Mouse (Mus musculus) liver, embryonic 14.5 days (tissue): Measurements from ENCODE around the gene Calcb. TPM values are rescaled to one million over a fixed set of nuclear protein-coding genes. Genes with fewer than 3 reads are reported as not detected.

ENCODE experiments used
- ATAC-seq: fragments of 200-750 bp; cut with Nextera tagmentation; 2 replicates; pipeline ENCODE4 v1.8.0; 2017; ENCODE audit warnings: moderate number of reproducible peaks, mild to moderate bottlenecking, moderate library complexity; ENCODE audit not compliant: insufficient read depth
- DNase-seq, 3 experiments: peaks; one replicate each; pipeline ENCODE4 v3.0.0-alpha.2; 2012 to 2013; ENCODE audit warnings: low read depth in 3 of 3, low spot score in 3 of 3
- H3K27ac ChIP-seq: fragments of 300-500 bp; sonication (generic); 2 replicates; pipeline ENCODE4 v1.5.1; 2014; ENCODE audit warnings: moderate library complexity, mild to moderate bottlenecking, control low read depth, inconsistent platforms
- H3K27me3 ChIP-seq: fragments of 300-500 bp; sonication (generic); 2 replicates; pipeline ENCODE4 v1.6.1; 2014; ENCODE audit warnings: mild to moderate bottlenecking, low read length, moderate library complexity; ENCODE audit not compliant: control insufficient read depth, insufficient read depth
- H3K36me3 ChIP-seq: fragments of 300-500 bp; sonication (generic); replicated peaks from 2 replicates; pipeline ENCODE4 v1.6.1; 2014; ENCODE audit warnings: low read depth; ENCODE audit not compliant: control insufficient read depth, insufficient read depth
- H3K4me1 ChIP-seq, 2 experiments: fragments of 200-500 bp in 1 of 2; fragments of 300-500 bp in 1 of 2; sonication (generic) in 1 of 2; replicated peaks; 2 replicates each; pipeline ENCODE4 v1.6.1; 2012 to 2014; ENCODE audit warnings: antibody characterized with exemption in 1 of 2, inconsistent platforms in 1 of 2, low read length in 1 of 2; ENCODE audit not compliant: control insufficient read depth in 2 of 2, insufficient read depth in 2 of 2
- H3K4me2 ChIP-seq: fragments of 300-500 bp; sonication (generic); 2 replicates; pipeline ENCODE4 v1.6.1; 2014; ENCODE audit warnings: low read depth, mild to moderate bottlenecking, control low read depth, moderate library complexity
- H3K4me3 ChIP-seq, 2 experiments: fragments of 200-500 bp in 1 of 2; fragments of 300-500 bp in 1 of 2; sonication (generic) in 1 of 2; 2 replicates each; pipeline ENCODE4 v1.5.1; 2012 to 2014; ENCODE audit warnings: low read depth in 2 of 2, low read length in 2 of 2, mild to moderate bottlenecking in 2 of 2, control low read depth in 1 of 2, inconsistent platforms in 1 of 2, moderate library complexity in 1 of 2; ENCODE audit not compliant: insufficient read depth in 1 of 2
- H3K9ac ChIP-seq: fragments of 300-500 bp; sonication (generic); replicated peaks from 2 replicates; pipeline ENCODE4 v1.6.1; 2014; ENCODE audit warnings: mild to moderate bottlenecking, control low read depth, moderate library complexity
- H3K9me3 ChIP-seq: fragments of 300-500 bp; sonication (generic); 2 replicates; pipeline ENCODE4 v1.6.1; 2016; ENCODE audit warnings: low read length, mixed read lengths; ENCODE audit not compliant: control insufficient read depth
- CTCF ChIP-seq: IDR thresholded peaks from 2 replicates; pipeline ENCODE4 v1.5.1; 2016; ENCODE audit warnings: antibody characterized with exemption, low read depth, control low read depth
- EP300 ChIP-seq: IDR thresholded peaks from 2 replicates; pipeline ENCODE4 v1.6.1; 2016; ENCODE audit warnings: antibody characterized with exemption, low read depth
- WGBS: fragments of 180-500 bp; shearing (Covaris S2); extraction: QIAGEN DNeasy Blood & Tissue Kit; methylation state at CpG from one replicate; pipeline ENCODE4 v1.1.7; 2014; ENCODE audit not compliant: insufficient replicate concordance; 5-methylcytosine and 5-hydroxymethylcytosine counted together
- polyA plus RNA-seq, 2 experiments: library from polyadenylated mRNA; depleted of rRNA in 1 of 2; stranded (reverse) in 1 of 2; unstranded in 1 of 2; fragments of >200 nt; fragmentation: Nextera tagmentation in 1 of 2; extraction: Ambion mirVana in 1 of 2; gene quantifications; 2 replicates each; pipeline versions ENCODE4 v1.2.1 to v1.2.3; 2012 to 2014

The Calcb gene
- not detected in 2 replicates for polyA plus RNA-seq (2012; rRNA removed)
- polyA plus RNA-seq (2014; fragmentation: Nextera tagmentation; extraction: Ambion mirVana), result not detected in 2 replicates

DNA sequence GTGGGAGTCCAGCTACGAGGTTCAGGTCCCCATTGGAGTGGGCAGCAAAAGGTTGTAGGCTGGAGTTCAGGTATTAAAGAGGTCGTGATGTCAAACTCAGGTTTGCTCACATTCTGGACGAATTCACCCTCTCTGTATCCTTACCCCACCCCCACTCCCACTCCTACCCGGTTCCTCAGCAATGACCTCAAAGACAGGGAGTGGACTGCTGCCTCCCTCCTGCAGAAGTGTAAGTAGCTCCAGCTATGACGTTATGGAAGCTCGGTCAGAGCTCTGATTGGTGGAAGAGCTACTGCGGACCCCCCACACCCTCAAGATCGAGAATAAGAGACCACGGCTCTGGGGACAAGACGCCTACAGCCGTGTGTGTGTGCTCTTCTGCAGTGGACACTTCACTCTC lies at the start of gene Calcb:
Gene Calcb, plus strand, starts transcription at position 344 of the 400 bp plus-strand sequence.
- no peak within 1 kb of the TSS for H3K4me3 ChIP-seq
- no peak for TF ChIP-seq CTCF
- TF ChIP-seq EP300, result no peak
- H3K27ac ChIP-seq, result no peak within 1 kb of the TSS
- H3K36me3 ChIP-seq, result no peaks in the 10 kb centered on the region
- WGBS, result 5% methylated on average over 11 of the region's 11 CpGs
- H3K9me3 ChIP-seq, result no peaks in the 10 kb centered on the region
- no peak within 1 kb of the TSS for H3K9ac ChIP-seq
- peaks cover 17% of the 10 kb centered on the region for H3K27me3 ChIP-seq
- H3K4me1 ChIP-seq, result no peaks in the 10 kb centered on the region
- ATAC-seq (no peak), DNase-seq (no peak)
- H3K4me2 ChIP-seq, result no peak within 1 kb of the TSS

DNA sequence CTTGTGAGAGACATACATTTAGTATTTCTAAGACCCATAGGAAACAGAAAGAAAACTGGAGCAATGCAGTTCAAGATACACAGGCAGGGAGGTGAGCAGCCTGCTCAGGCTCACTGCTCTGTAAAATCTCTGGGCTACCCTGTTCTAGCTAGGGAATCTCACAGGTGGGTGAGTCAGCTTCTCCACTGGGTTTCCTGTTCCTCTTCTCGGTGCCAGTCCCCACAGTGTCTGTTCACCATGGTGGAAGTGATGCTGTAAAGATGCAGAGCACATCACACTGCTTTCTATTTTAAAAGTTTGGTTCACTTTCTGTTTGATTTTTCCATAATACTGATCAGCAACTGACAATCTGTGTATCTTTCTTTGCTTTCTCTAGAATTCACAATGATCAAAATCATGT lies 47.0 kb upstream of the Calcb start:
- ATAC-seq, result no peak
- no peaks in the 10 kb centered on the region for H3K4me1 ChIP-seq
- no peak overlapping the region for H3K4me2 ChIP-seq
- H3K9me3 ChIP-seq, result no peaks in the 10 kb centered on the region
- WGBS, result 11% methylated on average over 1 of the region's 1 CpGs
- H3K27me3 ChIP-seq, result no peaks in the 10 kb centered on the region
- no peak for DNase-seq
- no peaks in the 10 kb centered on the region for H3K36me3 ChIP-seq
- no peak overlapping the region for H3K4me3 ChIP-seq
- H3K27ac ChIP-seq, result no peak overlapping the region
- no peak for TF ChIP-seq EP300
- no peak overlapping the region for H3K9ac ChIP-seq

DNA sequence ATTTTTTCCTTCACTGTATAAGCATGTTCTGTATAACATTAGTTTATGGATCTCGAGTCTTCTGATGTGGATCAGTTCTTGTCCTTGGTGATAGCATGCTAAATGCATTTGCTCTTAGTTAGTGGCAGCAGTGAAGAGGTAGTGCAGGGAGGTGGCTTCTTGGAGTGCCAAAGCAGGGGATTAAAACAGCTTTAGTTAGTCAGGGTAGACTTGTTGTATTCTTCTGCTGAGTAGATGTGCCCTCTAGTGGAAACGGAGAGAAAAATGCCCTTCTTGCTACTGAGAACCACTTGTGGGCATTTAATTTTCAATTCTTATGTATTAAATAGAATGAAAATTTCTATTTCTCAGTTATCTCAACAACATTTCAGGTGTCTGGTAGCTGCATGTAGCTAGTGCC lies 45.7 kb upstream of the Calcb start:
- no peaks in the 10 kb centered on the region for H3K36me3 ChIP-seq
- no peak for ATAC-seq
- H3K9me3 ChIP-seq, result no peaks in the 10 kb centered on the region
- no peaks in the 10 kb centered on the region for H3K27me3 ChIP-seq
- H3K27ac ChIP-seq, result no peak overlapping the region
- H3K4me2 ChIP-seq, result no peak overlapping the region
- H3K4me3 ChIP-seq, result no peak overlapping the region
- peak in 1 of 3 experiments; percentile 1 for DNase-seq
- no peak overlapping the region for H3K9ac ChIP-seq
- 23% methylated on average over 2 of the region's 2 CpGs for WGBS
- H3K4me1 ChIP-seq, result no peaks in the 10 kb centered on the region
- peak; percentile 17; the same call in 1 of the 2 replicates for TF ChIP-seq CTCF
- no peak for TF ChIP-seq EP300

DNA sequence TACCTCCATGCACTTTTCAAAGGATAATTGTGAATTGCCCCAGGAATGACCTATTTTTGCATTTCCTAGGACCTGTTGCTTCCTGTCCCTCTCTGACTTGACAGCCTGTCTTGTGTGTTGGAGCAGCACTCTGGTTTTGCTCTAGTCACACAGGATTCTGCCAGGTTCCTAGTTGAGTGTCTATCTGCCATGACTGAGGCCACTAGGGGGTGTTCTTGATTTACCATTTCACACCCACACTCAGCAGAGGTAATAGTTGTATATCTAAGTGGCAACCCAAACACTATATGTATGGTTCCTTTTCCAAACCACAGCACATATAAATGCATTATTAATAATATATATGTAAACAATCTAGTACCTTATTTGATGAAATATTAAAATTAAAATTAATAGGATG lies 26.1 kb upstream of the Calcb start:
- no peak for TF ChIP-seq EP300
- 0 out of 2 replicates have a peak, but pooled peaks have one; percentile 20 for TF ChIP-seq CTCF
- no peak overlapping the region for H3K4me3 ChIP-seq
- H3K36me3 ChIP-seq, result no peaks in the 10 kb centered on the region
- ATAC-seq, result no peak
- no peaks in the 10 kb centered on the region for H3K27me3 ChIP-seq
- DNase-seq, result no peak
- no peaks in the 10 kb centered on the region for H3K9me3 ChIP-seq
- H3K9ac ChIP-seq, result no peak overlapping the region
- H3K4me1 ChIP-seq, result no peaks in the 10 kb centered on the region
- no peak overlapping the region for H3K27ac ChIP-seq
- no peak overlapping the region for H3K4me2 ChIP-seq

DNA sequence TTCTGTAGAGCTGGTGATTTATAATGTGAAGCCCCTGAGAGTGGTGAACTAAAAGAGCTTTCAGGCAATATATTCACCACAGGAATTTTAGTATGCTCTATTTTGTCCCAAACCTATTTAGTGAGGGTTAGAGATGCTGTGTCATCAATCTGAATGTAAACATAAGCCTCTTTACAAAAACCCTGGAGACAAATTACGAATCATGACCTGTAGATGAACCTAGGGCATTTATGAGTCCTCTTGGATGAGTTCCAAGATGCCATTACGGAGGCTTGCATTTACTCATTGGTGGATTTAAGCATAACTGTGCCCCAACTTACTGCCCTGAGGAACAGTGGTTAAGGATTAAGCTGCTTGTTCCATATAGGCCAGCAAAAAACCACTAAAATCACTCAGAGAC lies 17.6 kb upstream of the Calcb start:
- H3K9ac ChIP-seq, result no peak overlapping the region
- no peaks in the 10 kb centered on the region for H3K9me3 ChIP-seq
- H3K4me2 ChIP-seq, result no peak overlapping the region
- no peak overlapping the region for H3K27ac ChIP-seq
- DNase-seq, result no peak
- no peaks in the 10 kb centered on the region for H3K27me3 ChIP-seq
- TF ChIP-seq EP300, result no peak
- TF ChIP-seq CTCF, result no peak
- H3K4me3 ChIP-seq, result no peak overlapping the region
- no peaks in the 10 kb centered on the region for H3K4me1 ChIP-seq
- no peaks in the 10 kb centered on the region for H3K36me3 ChIP-seq
- ATAC-seq, result no peak
- WGBS, result 49% methylated on average over 2 of the region's 2 CpGs
